Mouse (Mus musculus): ENCODE data around the gene Sema4g. TPM values are rescaled to one million over a fixed set of nuclear protein-coding genes. Genes with fewer than 3 reads are reported as not detected.
"Not testable (repeated sequence)": the region's sequence is repeated elsewhere in the genome, so short reads cannot be mapped to it uniquely, and the experiment has no call there.

Gene Sema4g
- total RNA-seq, 2 experiments from 2014 or later, result 0.14 to 0.30 TPM

DNA sequence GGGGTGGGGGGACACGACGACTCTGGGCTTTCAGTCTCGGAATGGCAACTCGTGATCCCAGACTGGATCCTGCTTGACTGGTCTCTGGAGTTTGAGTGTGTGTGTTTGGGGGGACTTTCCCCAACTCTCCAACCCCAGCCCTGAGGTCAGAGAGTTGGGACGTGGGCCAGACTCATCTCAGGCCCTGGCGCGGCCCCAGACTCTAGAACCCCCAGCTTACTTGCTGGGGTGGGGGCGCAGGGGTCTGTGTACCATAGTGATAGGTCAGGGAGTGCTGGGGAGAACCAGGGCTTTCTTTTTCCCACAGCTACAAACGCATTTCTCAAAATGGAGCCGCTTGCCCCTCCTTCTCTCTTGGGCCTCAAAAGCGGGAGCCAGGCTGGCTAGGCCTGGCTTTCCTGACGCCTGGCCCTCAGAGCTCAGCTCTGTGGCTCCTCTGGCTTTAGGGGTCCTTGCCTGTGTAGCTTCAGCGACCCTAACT lies 29.5 kb downstream of the Sema4g start:
- peak; percentile 53 to 63 for DNase-seq
- intact Hi-C loops (cut with DNase I), result loop anchor here (5.0 kb wide), 2 partner anchors 59 to 1379 kb away; partner anchors contain the start of genes Actr1a, Kazald1 and Sufu

DNA sequence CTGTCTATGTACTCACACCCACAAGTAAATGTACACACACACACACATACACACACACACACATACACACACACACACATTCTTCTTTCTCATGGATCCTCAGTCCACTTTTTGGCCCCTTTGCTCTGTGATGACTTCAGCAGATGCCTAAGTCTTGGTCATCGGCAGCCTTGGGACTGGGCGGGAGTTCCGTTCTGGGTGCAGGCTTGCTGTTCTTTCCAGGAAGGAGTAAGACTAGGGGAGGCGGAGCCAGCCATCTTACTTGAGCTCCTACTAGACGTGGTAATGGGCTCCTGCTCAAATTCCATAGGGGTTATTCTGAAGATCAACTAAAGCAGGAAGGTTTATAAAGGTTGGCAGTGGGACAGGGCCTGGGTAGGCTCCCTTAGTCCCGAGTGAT lies 31.4 kb downstream of the Sema4g start:
- intact Hi-C loops (cut with DNase I), result no loop called here
- DNase-seq, result peak; percentile 70 to 71

DNA sequence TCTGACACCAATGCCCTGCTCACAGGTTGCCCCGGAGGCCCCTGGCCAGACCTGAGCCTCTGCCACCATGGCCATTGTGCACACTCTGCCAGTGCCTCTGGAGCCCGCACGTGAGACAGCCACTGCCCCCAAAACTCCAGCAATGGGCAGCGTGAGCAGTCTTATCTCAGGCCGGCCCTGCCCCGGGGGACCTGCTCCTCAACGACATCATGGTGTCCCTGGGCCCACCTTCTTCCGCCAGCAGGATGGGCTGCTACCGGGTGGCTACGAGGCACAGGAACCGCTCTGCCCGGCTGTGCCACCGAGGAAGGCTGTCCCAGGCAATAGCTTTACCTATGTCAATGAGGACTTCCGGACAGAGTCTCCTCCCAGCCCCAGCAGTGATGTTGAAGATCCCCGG lies 32.5 kb downstream of the Sema4g start:
- intact Hi-C loops (cut with DNase I), result no loop called here
- peak in 1 of 2 experiments; percentile 16 for DNase-seq

DNA sequence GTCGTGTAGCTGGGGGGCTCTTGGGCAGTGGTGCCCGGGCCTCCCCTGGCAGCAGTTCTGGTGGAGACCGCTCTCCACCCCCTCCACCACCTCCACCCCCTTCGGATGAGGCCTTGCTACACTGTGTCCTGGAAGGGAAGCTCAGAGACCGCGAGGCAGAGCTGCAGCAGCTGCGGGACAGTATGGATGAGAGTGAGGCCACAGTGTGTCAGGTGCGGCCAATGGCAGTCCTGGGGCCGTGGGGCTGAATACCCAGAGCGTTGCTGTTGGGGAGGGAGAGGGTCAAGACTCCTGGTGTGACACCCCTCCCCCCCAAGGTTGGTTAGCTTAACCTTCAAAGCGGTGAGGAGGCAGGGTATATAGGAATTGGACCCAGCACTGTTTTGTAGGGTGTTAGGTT lies 35.1 kb downstream of the Sema4g start:
- intact Hi-C loops (cut with DNase I), result no loop called here
- DNase-seq, result no peak

DNA sequence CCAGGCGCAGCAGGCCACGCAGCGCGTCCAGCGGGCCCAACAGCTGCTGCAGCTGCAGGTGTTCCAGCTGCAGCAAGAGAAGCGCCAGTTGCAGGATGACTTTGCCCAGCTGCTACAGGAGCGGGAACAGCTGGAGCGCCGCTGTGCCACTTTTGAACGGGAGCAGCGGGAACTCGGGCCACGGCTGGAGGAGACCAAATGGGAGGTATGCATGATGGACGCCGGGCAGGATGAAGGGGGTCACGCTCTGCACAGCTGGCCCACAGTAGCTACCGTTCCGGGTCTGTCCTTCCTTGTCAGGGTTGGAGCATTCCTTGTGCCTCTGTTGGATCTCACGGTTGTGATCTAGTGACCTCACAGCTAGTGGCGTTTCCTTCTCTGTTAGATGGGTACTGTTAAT lies 35.9 kb downstream of the Sema4g start:
- intact Hi-C loops (cut with DNase I), result no loop called here
- DNase-seq, result no peak

DNA sequence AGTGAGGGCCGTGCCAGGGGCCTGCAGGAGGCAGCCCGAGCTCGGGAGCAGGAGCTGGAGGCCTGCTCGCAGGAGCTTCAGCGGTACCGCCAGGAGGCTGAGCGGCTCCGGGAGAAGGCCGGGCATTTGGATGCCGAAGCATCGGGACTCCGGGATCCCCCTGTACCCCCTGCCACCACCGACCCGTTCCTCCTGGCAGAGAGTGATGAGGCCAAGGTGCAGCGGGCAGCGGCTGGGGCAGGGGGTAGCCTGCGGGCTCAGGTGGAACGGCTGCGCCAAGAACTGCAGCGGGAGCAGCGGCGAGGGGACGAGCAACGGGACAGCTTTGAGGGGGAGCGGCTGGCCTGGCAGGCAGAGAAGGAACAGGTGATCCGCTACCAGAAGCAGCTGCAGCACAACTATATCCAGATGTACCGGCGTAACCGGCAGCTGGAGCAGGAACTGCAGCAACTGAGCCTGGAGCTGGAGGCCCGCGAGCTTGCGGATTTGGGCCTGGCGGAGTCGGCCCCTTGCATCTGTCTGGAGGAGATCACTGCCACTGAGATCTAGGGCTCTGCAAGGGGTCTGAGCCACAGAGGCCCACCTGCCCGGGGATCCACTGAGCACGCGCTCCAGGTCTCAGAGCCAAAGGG lies 37.2 kb downstream of the Sema4g start:
- no peak for DNase-seq
- intact Hi-C loops (cut with DNase I), result no loop called here

DNA sequence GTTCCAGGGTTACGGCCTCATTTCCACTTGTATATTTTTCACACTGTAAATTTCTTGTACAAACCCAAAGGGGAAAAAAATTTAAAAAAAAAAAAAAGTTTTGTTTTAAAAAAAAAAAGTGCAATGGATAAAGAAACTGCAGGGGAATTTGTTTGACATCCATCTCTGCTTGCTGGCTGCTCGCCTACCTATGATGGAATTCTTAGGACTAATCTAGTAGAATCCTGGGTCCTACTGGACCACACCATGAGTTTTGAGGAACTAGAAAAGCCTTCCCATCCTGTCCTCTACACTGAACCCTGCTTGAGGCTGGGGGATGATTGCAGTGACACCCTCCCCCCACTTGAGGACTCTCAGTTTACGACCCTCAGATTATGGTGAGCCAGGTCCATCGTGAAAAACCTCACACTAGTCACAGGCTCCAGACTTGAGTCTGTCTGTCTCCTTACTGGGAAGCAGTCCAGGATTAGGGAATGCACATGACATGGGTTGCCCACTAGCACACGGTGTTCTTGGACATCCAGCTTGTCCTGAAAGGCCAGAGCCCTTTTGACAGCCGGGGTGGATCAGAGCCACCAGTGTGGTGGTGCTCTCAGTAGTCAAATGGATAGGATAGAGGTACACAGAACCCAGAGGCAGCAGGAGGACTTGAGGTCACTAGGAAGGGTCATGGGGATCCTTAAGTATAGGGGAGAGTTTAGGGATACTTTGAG lies 38.2 kb downstream of the Sema4g start:
- peak; percentile 42 to 43 for DNase-seq

DNA sequence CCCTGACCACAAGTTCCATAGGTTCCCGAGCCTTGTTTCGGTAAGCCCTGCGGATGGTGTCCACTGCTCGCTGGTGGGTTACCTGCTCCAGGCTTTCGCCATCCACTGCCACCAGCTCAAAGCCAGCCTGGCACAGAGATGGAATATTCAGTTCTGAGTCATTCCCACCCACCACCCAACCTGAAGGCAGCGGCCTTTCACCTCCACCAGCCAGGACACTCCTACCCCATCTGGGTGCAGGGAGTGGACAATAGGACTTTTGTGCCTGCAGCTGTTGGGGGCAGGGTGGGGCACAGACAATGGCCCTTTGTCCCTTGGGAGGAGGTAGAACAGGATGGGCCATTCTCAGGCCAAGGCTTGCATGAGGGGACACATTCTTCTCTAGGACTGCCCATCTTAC lies 38.9 kb downstream of the Sema4g start:
- intact Hi-C loops (cut with DNase I), result no loop called here
- DNase-seq, result peak; percentile 24 to 27

More for the DNA sequence above, 38.2 kb downstream of the Sema4g start:
- intact Hi-C loops (cut with DNase I), result no loop called here

DNA sequence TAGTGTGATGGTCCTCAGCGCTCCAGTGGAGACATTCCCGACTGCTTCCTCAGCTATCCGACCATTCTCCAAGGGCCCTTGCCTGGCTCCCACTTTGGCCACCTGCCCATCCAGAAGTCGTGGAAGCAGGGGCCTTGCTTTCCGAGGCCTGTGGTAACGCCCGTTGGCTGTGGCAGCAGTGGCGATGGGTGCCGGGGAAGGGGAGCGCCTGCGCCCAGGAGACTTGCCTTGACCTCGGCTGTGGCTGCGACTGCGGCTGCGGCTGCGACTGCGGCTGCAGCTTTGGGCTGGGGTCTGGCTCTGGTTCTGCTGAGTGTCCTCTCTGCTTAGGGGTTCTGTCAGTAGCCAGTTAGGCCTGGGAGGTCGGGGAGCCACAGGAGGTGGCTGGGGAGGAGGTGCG lies 39.8 kb downstream of the Sema4g start:
- intact Hi-C loops (cut with DNase I), result no loop called here

DNA sequence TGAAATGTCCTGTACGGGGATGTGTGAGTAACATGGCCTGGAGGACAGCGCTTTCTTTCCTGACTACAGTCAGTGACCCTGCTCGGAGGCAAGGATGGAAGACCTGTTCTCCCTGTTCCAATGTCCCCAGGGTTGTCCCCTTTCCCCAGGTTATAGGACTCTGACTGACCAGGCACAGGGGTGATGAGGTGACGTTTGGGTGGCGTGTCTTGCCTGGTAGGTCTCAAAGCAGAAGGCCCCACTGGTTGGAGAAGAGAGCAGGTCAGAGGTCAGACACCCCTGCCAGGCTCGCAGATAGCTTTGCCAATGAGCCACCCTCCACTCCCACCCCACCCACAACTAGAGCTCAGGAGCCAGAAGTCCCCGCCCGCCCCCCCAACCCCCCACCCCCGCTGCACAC lies 40.7 kb downstream of the Sema4g start:
- intact Hi-C loops (cut with DNase I), result no loop called here
- no peak for DNase-seq

More for the DNA sequence above, 39.8 kb downstream of the Sema4g start:
- DNase-seq, result no peak

DNA sequence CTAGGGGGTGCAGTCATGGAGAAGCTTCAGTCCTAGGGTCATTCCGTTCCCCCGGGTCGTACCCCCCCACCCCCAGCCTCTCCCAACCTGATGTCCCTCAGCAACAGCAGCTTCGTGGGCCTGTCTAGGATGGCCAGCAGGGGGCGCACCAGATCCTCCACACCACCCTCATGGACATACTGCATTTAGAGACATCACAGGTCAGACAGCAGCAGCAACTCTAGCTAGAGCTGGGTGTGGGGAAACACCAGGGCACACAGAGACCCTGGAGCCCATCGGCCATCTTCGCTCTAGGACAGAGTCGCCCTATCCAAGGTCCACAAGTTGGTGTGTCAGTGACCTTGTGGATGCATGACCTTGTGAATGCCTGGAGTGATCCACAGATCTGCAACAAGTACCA lies 41.2 kb downstream of the Sema4g start:
- intact Hi-C loops (cut with DNase I), result loop anchor here (10.0 kb wide), 1 partner anchor 445 kb away; no protein-coding TSS in a partner anchor
- peak; percentile 69 to 75 for DNase-seq

DNA sequence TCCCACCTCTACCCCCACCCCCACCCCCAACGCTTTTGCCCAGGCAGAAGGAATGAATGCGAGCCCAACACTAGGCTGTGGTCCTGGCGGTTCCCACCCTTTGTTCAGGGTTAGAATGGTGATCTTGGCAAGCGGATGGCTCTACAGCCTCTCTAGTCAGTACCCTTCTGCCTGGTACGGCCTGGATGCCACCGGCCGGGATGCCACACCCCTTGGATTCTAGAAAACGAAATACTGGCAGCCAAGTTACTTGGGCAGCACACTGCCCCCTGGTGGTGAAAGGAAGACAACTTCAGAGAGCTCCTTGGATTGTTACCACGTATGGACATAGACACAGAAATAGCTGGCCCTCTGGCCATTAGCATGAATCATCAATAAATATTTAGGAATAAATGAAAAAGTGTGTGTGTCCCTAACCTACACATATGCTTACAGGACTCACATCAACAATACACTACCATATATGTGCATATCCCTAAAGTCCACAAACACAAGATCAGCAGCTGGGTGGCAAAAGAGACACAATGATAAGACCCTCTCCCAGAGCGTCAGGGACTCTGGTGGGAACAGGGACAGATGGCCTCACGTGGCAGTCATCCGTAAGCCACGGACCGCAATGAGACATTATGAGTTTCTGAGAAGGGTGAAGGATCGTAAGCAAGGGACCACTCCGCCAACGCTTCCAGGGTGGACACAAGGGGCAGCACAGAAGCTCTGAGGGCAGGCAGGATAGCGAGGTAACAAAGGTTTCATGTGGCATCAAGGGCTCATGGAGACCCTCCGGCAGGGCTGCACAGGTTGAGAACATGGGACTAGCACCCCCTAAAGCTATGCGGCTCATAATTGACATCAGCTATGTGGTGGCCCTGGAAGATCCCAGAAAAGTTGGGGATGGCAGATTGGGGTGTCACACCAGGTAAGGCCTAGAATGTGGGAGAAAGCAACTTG lies 42.1 kb downstream of the Sema4g start:
- intact Hi-C loops (cut with DNase I), result loop anchor here (1.0 to 10.0 kb wide), 2 partner anchors 19 to 446 kb away; no protein-coding TSS in a partner anchor

DNA sequence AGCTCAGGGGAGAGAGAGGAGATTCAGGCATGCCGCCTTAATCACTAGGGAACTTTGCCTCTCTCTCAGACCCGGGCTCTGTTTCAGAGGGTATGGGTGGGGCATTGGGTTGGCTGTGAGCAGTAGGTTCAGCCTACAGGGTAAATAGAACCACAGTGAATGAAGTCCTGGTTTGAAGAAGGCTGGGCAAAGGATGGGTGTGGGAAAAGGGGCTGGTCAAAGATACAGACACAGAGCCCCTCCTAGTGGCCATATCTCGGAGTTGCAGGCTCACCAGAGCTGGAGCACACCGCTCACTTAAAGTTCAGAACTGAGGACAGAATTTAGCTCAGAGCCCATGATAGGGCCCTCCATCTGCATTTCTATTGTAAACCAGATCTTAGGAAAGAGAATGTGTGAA lies 42.9 kb downstream of the Sema4g start:
- intact Hi-C loops (cut with DNase I), result loop anchor here (1.0 to 10.0 kb wide), 3 partner anchors 19 to 447 kb away; partner anchors contain the start of gene Sema4g
- peak; percentile 79 to 83 for DNase-seq

More for the DNA sequence above, 42.1 kb downstream of the Sema4g start:
- peak; percentile 80 to 83 for DNase-seq

DNA sequence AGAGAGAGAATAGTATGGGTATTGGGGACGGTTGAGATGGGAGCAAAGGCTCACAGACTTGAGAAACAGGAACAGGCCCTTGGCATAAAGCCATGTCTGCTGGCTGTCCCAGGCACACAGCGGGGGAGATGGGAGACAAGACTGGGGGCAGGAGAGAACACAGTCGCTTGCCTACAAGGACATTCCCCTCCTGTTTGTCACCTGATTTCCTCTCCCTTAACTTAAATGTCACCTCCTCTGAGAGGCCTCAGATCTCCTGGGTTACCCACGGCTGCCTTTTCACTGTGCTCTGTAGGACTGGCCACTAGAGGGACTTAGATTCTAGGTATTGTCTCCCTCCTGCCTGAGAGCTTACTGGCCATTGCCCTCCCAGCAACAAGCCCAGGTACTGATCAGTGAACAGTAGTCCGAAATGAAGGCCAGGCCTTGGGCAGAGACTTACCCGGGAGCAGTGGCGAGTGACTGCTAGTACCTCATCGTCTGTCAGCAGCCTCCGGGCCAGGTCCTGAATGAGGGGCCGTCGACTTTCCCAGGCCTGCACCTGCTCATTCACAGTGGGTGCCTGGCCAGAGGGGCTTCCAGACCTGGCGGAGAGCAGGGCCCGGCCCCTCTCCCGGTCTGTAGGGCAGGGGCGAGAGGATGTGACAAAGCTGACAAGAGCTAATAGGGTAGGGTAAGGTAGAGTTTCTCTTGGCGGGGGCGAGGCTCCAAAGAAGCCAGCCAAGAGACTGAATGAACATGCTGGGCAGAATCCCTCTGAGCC lies 43.9 kb downstream of the Sema4g start:
- intact Hi-C loops (cut with DNase I), result loop anchor here (1.0 to 10.0 kb wide), 2 partner anchors 43 to 448 kb away; partner anchors contain the start of gene Sema4g
- DNase-seq, result peak; percentile 27 to 31

DNA sequence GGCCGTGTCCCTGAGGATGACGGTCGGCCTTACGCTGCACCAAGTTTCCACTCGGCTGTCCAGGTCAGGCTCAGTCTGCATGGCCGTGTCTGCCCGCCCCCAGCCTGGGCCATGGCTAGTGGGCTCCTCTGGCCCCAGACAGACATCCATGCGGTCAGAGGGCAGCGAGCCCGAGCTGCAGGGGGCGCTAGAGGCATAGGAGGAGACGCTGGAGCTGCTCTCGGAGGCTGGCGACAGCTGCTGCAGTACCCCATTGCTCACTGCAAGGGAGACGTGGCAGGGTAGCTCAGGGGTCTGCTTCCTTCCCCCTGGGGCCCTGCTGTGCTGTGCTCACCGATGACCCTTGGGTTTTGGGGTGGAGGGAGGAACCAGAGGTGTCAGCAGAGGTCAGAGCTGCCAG lies 48.0 kb downstream of the Sema4g start:
- DNase-seq, result peak; percentile 54 to 71
- intact Hi-C loops (cut with DNase I), result loop anchor here (10.0 kb wide), 1 partner anchor 452 kb away; no protein-coding TSS in a partner anchor

DNA sequence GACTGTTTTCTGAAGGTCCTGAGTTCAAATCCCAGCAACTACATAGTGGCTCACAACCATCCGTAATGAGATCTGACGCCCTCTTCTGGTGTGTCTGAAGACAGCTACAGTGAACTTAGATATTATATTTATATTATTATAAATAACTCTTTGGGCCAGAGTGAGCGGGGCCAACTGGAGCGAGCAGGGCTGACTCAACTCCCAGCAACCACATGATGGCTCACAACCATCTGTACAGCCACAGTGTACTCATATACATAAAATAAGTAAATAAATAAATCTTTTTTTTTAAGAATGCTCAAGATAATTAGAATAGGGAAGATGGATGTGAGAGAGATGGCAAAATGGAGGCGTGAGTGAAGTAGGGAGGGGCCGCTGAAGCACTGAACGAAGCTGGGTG lies 49.3 kb downstream of the Sema4g start:
- intact Hi-C loops (cut with DNase I), result loop anchor here (10.0 kb wide), 1 partner anchor 453 kb away; no protein-coding TSS in a partner anchor
- not testable (repeated sequence) for DNase-seq

DNA sequence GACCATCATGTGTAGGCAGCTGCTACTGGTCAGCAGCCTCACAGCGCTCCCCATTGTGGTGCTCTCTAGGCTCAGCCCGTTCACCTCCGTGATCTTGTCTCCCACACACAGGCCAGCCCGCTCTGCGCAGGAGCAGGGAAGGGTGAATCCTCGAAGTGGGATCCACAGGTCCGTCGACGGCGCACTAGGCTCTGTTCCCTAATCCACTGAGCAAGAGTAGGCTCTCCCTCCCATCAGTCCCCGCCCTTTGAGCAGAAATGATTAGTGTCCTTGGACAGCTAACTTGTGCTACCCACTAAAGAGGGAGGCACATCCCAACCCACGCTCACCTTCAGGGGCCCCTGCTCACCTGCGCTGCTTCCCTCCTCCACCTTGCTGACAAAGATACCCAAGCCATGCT lies 51.3 kb downstream of the Sema4g start:
- no peak for DNase-seq

DNA sequence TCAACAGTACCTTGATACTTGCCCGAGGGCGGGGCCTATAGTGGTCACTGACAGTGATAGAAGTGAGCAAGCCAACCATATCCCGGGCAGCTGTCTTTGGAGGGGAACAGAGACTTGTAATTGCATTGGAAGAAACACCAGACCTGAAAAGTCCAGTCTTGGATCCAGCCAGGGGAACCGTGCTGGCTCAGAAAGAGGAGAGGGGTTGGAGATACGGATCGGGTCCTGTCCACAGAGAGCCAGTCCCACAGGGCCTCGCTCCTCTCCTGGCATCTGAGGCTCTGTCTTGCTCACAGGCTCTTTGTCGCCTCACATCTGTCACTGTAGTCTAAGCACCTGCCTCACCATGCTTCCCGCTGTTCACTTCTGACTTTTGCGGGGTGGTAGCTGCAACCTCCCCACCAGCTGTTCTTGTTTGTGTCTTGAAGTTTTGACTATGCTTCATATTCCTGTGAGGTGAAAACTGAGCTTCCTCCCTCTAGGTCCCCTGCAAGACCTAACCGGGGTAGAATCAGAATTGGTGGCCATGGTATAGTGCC lies 55.6 kb downstream of the Sema4g start:
- DNase-seq, result no peak
- intact Hi-C loops (cut with DNase I), result no loop called here

More for the DNA sequence above, 51.3 kb downstream of the Sema4g start:
- intact Hi-C loops (cut with DNase I), result no loop called here

DNA sequence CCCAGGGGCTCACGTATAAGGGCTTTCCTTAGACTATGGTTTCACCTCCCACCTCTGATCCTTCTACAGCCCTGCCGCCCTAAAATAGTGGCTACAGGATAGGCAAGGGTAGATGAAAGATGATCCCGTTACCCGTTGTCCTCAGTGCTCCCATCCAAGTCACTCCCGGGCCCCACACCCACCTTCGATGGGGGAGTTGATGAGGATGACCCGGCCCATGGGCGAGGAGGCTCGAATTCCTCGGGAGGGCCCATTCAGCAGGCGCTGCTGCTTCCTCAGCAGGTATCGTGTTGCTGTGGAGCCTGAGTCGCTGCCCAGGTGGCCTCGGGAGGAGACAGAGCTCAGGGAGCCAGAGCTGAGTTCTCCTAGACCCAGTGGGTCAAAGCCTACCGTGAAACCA lies 56.3 kb downstream of the Sema4g start:
- DNase-seq, result no peak

More for the DNA sequence above, 56.3 kb downstream of the Sema4g start:
- intact Hi-C loops (cut with DNase I), result no loop called here
